Mouse (Mus musculus) hindbrain, embryonic 10.5 days (tissue): ENCODE measurements around the gene Ctnna2. TPM values are rescaled to one million over a fixed set of nuclear protein-coding genes. Genes with fewer than 3 reads are reported as not detected.

Experiments
- DNase-seq: peaks from one replicate; pipeline ENCODE4 v3.0.0-alpha.2; 2017; ENCODE audit warnings: low spot score
- H3K27ac ChIP-seq: fragments of 300-500 bp; sonication (generic); 2 replicates; pipeline ENCODE4 v1.5.1; 2016; ENCODE audit warnings: mild to moderate bottlenecking, moderate library complexity
- H3K27me3 ChIP-seq: fragments of 300-500 bp; sonication (generic); 2 replicates; pipeline ENCODE4 v1.6.1; 2016; ENCODE audit warnings: mild to moderate bottlenecking; ENCODE audit not compliant: poor library complexity, insufficient read depth, severe bottlenecking
- H3K36me3 ChIP-seq: fragments of 300-500 bp; sonication (generic); 2 replicates; pipeline ENCODE4 v1.6.1; 2016; ENCODE audit warnings: mild to moderate bottlenecking, moderate library complexity
- H3K4me1 ChIP-seq: fragments of 300-500 bp; sonication (generic); replicated peaks from 2 replicates; pipeline ENCODE4 v1.6.1; 2016; ENCODE audit warnings: mild to moderate bottlenecking
- H3K4me3 ChIP-seq: fragments of 300-500 bp; sonication (generic); 2 replicates; pipeline ENCODE4 v1.5.1; 2016; ENCODE audit warnings: mild to moderate bottlenecking, moderate library complexity
- H3K9me3 ChIP-seq: fragments of 300-500 bp; sonication (generic); 2 replicates; pipeline ENCODE4 v1.6.1; 2016; ENCODE audit warnings: mild to moderate bottlenecking, moderate library complexity
- WGBS: fragments of 180-500 bp; shearing (Covaris S2); methylation state at CpG from one replicate; pipeline ENCODE4 v1.1.7; 2016; 5-methylcytosine and 5-hydroxymethylcytosine counted together
- polyA plus RNA-seq: library from polyadenylated mRNA; unstranded; fragments of >200 nt; fragmentation: Nextera tagmentation; extraction: Ambion mirVana; gene quantifications from 2 replicates; pipeline ENCODE4 v1.2.1, GENCODE M21; 2016

Gene Ctnna2
- polyA plus RNA-seq: 25.7 and 42.5 TPM in 2 replicates

- peak within 1 kb of the TSS; percentile 93 for H3K27ac ChIP-seq
- H3K4me1 ChIP-seq: peaks cover 38% of the 10 kb centered on the region
- no peaks in the 10 kb centered on the region for H3K36me3 ChIP-seq
- WGBS: under 1% methylated on average over 58 of the region's 58 CpGs
- DNase-seq: peak; percentile 95
- H3K27me3 ChIP-seq: no peaks in the 10 kb centered on the region
- peak within 1 kb of the TSS; percentile 72 for H3K4me3 ChIP-seq
- no peaks in the 10 kb centered on the region for H3K9me3 ChIP-seq
Measured at GRCm38 (mm10) chr6:77979241-77979961, at the start of gene Ctnna2. Gene Ctnna2, minus strand, starts transcription at chr6:77979699.

DNA sequence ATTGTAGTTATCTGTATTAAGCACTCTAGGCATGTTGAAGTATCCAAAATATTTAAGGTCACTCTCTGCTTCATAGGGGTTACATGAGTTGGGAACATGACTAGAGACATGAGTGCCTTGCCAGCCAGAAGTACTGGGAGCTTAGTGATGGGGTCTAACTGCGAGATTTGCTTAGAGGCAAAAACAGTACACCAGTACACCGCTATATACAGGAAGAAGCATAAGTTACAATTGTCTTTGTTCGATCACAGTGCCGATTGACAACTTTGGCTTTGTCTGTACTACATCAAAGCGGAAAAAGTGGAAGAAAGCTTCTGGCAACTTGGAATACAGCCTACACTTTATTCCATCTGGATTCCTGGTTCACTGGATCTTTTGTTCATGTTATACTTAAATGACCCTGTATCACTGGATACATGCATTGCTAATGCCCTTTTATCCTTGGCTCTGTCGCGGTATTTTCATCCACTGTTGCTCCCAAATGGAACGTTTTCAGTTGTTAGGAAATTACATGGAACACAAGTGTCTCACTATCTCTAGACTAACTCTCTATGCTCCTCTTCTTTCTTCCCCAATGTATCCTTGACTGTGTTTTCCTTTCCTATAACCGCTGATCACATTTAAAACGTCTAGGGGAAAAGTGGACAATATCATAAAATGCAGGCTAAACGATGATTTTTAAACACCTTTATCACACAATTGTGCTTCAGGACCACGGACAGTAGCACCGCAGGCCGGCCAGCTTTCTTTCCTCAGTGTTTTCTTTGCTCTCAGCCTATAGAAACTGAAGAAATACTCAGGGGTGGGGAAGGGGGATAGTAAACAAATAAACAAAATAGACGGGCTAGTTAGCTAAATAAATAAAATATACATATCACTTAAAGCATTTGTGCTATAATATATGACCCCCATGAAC, 896 bp upstream of the Ctnna2 start:
- 10% methylated on average over 15 of the region's 15 CpGs for WGBS
- Histone ChIP-seq H3K27me3 (no peaks in the 10 kb centered on the region), H3K27ac (peak overlapping the region; percentile 93), H3K9me3 (no peaks in the 10 kb centered on the region), H3K36me3 (no peaks in the 10 kb centered on the region), H3K4me1 (peaks cover 38% of the 10 kb centered on the region), H3K4me3 (peak overlapping the region; percentile 72)
- no peak for DNase-seq

GRCm38 (mm10) chr6:77978476-77979240, 841 bp downstream of the Ctnna2 start:
- H3K4me1 ChIP-seq: peaks cover 38% of the 10 kb centered on the region
- peak overlapping the region; percentile 72 for H3K4me3 ChIP-seq
- H3K27me3 ChIP-seq: no peaks in the 10 kb centered on the region
- 16% methylated on average over 10 of the region's 10 CpGs for WGBS
- DNase-seq: peak; percentile 11
- H3K36me3 ChIP-seq: no peaks in the 10 kb centered on the region
- H3K27ac ChIP-seq: peak overlapping the region; percentile 93
- no peaks in the 10 kb centered on the region for H3K9me3 ChIP-seq

DNA sequence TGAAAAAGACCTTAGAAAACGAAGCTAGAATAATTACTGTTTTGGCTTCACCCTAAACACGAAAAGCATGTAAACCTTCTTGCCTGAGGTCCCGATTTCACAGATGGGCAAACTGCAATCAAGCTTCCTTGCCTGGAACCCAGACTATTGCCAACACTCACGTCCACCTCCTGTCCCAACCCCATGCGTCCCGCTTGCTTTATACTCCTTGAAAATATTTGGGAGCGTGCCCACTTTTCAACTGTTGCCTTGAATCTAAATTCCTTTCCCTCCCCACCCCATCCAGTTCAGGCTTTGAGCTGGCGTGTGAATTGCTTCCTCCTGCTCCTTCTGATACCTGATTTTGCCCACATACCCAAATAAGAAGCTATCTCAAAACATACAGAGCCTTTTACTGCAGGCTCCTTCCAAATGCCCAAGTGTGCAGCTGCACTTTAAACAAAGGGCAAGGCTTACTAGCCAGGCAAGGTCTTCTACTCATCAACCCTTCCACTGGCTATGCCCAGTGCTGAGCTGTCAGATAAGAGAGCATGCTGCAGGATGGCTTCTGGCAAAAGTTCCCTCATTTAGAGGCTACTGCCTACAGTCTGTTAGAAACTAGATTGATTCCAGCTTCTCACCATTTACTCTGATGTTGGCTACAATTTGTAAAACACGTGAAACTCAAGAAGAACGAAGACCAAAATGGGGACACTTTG, 8.8 kb downstream of the Ctnna2 start:
- WGBS: 67% methylated on average over 10 of the region's 10 CpGs
- no peak for DNase-seq
- Histone ChIP-seq H3K27ac (peak overlapping the region; percentile 17; the same call in 1 of the 2 replicates), H3K4me1 (peaks cover 19% of the 10 kb centered on the region), H3K36me3 (no peaks in the 10 kb centered on the region), H3K27me3 (no peaks in the 10 kb centered on the region), H3K4me3 (no peak overlapping the region), H3K9me3 (no peaks in the 10 kb centered on the region)

DNA sequence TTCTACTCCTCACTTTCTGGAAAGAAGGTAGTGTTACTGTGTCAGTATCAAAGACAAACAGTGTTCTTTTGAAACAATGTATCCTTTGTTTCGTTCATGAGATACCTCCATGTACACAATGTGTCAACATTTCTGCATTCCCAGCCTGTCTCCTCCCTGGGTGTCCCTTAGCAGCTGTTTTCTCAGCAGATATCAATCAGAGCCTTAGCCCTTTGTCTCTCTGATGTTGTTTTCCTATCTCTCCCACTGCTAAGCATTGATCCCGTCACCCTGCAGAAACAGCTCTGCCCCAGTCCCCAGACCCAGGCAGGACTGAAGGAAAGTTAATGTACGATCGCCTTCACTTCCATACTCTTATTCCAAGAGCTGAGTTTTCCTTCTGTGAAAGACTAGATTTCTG, 9.7 kb downstream of the Ctnna2 start:
- H3K27me3 ChIP-seq: no peaks in the 10 kb centered on the region
- 27% methylated on average over 4 of the region's 4 CpGs for WGBS
- no peaks in the 10 kb centered on the region for H3K9me3 ChIP-seq
- H3K4me3 ChIP-seq: no peak overlapping the region
- H3K4me1 ChIP-seq: peaks cover 19% of the 10 kb centered on the region
- peak overlapping the region; percentile 40; the same call in 1 of the 2 replicates for H3K27ac ChIP-seq
- H3K36me3 ChIP-seq: no peaks in the 10 kb centered on the region
- DNase-seq: no peak

GRCm38 (mm10) chr6:77962011-77962410, 17.5 kb downstream of the Ctnna2 start:
- 74% methylated on average over 1 of the region's 1 CpGs for WGBS
- peak; percentile 24 for DNase-seq

GRCm38 (mm10) chr6:77951276-77951675, 28.2 kb downstream of the Ctnna2 start:
- WGBS: 93% methylated on average over 4 of the region's 4 CpGs

More at GRCm38 (mm10) chr6:77962011-77962410, 17.5 kb downstream of the Ctnna2 start:
- H3K9me3 ChIP-seq: no peaks in the 10 kb centered on the region
- no peak overlapping the region for H3K4me3 ChIP-seq
- H3K27ac ChIP-seq: 0 out of 2 replicates have a peak overlapping the region, but pooled peaks have one; percentile 18
- H3K4me1 ChIP-seq: 0 out of 2 replicates have a peak, but pooled peaks cover 11% of the 10 kb centered on the region
- no peaks in the 10 kb centered on the region for H3K36me3 ChIP-seq
- no peaks in the 10 kb centered on the region for H3K27me3 ChIP-seq

GRCm38 (mm10) chr6:77950690-77951089, 28.8 kb downstream of the Ctnna2 start:
- DNase-seq: no peak
- Histone ChIP-seq H3K27me3 (no peaks in the 10 kb centered on the region), H3K9me3 (no peaks in the 10 kb centered on the region), H3K36me3 (no peaks in the 10 kb centered on the region), H3K4me1 (0 out of 2 replicates have a peak, but pooled peaks cover 7% of the 10 kb centered on the region), H3K27ac (no peak overlapping the region), H3K4me3 (no peak overlapping the region)
- WGBS: 90% methylated on average over 2 of the region's 2 CpGs

More at GRCm38 (mm10) chr6:77951276-77951675, 28.2 kb downstream of the Ctnna2 start:
- H3K4me1 ChIP-seq: 0 out of 2 replicates have a peak, but pooled peaks cover 7% of the 10 kb centered on the region
- no peak overlapping the region for H3K27ac ChIP-seq
- no peak overlapping the region for H3K4me3 ChIP-seq
- no peaks in the 10 kb centered on the region for H3K36me3 ChIP-seq
- H3K9me3 ChIP-seq: no peaks in the 10 kb centered on the region
- DNase-seq: no peak
- no peaks in the 10 kb centered on the region for H3K27me3 ChIP-seq

- no peaks in the 10 kb centered on the region for H3K4me1 ChIP-seq
- no peak for DNase-seq
- no peaks in the 10 kb centered on the region for H3K36me3 ChIP-seq
- H3K4me3 ChIP-seq: no peak overlapping the region
- H3K27me3 ChIP-seq: no peaks in the 10 kb centered on the region
- no peaks in the 10 kb centered on the region for H3K9me3 ChIP-seq
- 91% methylated on average over 3 of the region's 3 CpGs for WGBS
- H3K27ac ChIP-seq: no peak overlapping the region
Measured at GRCm38 (mm10) chr6:77929375-77929774, 50.1 kb downstream of the Ctnna2 start.

DNA sequence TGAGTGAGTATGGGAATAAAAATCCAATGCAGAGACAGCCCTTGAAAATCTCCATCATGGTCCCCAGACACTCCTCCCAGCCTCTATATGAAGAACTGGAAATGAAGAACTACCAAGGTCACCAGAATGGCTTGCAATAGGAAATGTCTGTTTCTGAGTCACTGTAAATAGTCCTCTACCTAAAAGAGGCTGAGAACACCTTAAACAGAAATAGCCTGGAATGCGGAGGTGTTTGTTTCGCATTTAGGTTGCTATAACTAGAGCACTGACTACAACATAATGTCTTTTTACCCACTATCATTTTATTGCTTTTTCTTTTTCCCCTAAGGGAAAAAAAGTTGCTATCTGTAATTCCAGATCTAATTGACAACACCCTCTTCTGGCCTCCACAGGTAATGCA, 106.3 kb downstream of the Ctnna2 start:
- Histone ChIP-seq H3K27ac (no peak overlapping the region), H3K9me3 (no peaks in the 10 kb centered on the region), H3K27me3 (no peaks in the 10 kb centered on the region), H3K4me1 (no peaks in the 10 kb centered on the region; the same call in 1 of the 2 replicates), H3K36me3 (no peaks in the 10 kb centered on the region), H3K4me3 (no peak overlapping the region)
- 92% methylated on average over 2 of the region's 2 CpGs for WGBS
- no peak for DNase-seq

- no peaks in the 10 kb centered on the region; the same call in 1 of the 2 replicates for H3K4me1 ChIP-seq
- H3K9me3 ChIP-seq: no peaks in the 10 kb centered on the region
- no peak overlapping the region for H3K4me3 ChIP-seq
- no peaks in the 10 kb centered on the region for H3K27me3 ChIP-seq
- no peak for DNase-seq
- no peak overlapping the region for H3K27ac ChIP-seq
- 63% methylated on average over 2 of the region's 2 CpGs for WGBS
- no peaks in the 10 kb centered on the region for H3K36me3 ChIP-seq
Measured at GRCm38 (mm10) chr6:77869313-77869712, 110.2 kb downstream of the Ctnna2 start.

GRCm38 (mm10) chr6:77868119-77868518, 111.4 kb downstream of the Ctnna2 start:
- DNase-seq: no peak
- no peak overlapping the region for H3K27ac ChIP-seq
- no peaks in the 10 kb centered on the region for H3K9me3 ChIP-seq
- 41% methylated on average over 3 of the region's 3 CpGs for WGBS
- H3K4me3 ChIP-seq: no peak overlapping the region
- H3K4me1 ChIP-seq: no peaks in the 10 kb centered on the region; the same call in 1 of the 2 replicates
- no peaks in the 10 kb centered on the region for H3K27me3 ChIP-seq
- no peaks in the 10 kb centered on the region for H3K36me3 ChIP-seq
